Mouse (Mus musculus): ENCODE results near the gene Klhl42. TPM values are rescaled to one million over a fixed set of nuclear protein-coding genes. Genes with fewer than 3 reads are reported as not detected.

The Klhl42 gene
- polyA plus RNA-seq, 1 experiment: 5.2 TPM

DNA sequence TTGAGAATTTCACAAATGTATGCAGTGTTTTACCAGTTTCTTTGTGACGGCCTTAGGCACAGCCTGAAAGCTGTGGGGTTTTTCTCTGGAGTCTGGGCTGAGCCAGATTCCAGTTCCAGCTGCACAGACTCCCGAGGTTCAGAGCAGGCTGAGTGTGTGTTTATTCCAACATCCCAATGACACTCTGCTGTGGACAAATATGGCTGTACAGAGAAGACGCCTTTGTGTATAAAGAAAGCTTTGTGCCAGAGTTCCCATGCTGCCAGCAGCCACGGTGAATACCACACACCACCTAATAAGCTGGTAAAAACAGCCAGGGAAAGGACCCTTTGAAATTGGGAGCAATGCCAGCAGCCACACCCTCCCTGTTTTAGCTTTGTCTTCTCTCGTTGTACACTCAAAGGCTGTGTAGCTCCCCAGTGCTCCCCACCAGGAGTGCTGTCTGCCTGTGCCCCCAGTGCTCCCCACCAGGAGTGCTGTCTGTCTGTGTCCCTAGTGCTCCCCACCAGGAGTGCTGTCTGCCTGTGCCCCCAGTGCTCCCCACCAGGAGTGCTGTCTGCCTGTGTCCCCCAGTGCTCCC is 15.3 kb upstream of the Klhl42 start:
- TF ChIP-seq GATA1 (IDR thresholded peaks at IDR 0.05; ENCODE audit: low read length): no peak

DNA sequence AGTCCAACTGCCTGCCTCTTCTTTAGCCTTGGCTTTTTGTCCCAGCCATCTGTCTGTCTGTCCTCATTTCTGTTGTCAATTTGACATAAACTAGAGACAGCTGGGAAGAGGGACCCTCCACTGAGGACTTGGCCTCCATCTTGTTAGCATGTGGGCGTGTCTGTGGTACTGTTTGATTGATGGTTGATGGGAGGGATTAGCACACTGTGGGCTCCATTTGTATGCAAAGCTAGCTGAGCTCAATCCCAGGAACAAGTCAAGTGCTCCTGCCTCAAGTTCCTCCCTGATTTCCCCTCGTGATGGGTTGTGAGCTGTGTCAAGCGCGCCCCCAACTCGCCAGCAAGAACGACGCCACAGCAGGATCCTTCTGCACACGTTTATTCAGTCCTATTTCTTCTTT is 14.3 kb upstream of the Klhl42 start:
- no peak for TF ChIP-seq GATA1 (IDR thresholded peaks at IDR 0.05; ENCODE audit: low read length)

DNA sequence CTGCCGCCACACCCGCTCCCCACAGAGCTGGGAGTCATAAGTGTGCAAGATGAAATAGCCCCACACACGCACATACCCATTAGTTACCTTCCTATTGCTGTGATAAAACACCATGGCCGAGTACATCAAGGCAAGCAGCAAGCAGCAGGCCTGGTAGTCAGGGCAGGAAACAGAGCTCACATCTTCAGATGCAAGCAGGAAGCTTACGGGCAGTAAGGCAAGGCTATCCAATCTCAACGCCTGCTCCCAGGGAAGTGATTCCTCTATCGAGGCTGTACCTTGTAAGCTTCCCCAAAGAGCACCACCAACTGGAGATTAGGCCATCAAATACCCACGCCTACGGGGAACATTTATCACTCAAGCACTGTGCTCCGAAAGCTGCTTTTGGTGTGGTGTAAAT is 11.3 kb upstream of the Klhl42 start:
- no peak for TF ChIP-seq GATA1 (IDR thresholded peaks at IDR 0.05; ENCODE audit: low read length)

DNA sequence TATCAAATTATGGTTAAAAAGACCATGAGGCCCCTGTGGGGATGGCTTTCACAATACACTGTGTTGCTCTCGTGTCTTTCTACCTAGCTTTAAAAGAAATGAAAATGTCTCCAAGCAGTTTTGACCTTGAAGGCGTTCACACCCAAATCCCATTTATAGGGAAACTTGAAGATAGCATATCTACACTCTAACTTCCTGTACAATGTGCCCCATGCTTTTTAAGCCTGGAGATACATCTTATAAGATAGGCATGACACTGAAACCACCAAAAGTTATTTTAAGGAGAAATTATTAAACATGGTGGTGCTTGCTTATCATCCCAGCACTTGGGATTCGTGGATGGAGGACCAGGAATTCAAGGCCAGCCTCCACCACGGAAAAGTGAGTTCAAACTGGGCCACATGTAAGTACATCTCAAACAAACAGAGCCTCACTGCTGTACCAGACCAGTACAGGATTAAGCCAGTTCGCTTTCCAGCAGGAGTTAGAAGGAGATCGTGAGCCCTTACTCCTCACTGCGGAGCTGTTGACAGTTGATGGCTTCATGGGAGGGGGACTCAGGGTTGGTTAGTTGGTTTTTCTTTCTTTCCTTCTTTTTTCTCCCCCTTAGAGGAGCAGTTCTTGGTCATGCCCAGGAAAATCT is 5.7 kb upstream of the Klhl42 start:
- TF ChIP-seq GATA1 (IDR thresholded peaks at IDR 0.05; ENCODE audit: low read length): no peak

DNA sequence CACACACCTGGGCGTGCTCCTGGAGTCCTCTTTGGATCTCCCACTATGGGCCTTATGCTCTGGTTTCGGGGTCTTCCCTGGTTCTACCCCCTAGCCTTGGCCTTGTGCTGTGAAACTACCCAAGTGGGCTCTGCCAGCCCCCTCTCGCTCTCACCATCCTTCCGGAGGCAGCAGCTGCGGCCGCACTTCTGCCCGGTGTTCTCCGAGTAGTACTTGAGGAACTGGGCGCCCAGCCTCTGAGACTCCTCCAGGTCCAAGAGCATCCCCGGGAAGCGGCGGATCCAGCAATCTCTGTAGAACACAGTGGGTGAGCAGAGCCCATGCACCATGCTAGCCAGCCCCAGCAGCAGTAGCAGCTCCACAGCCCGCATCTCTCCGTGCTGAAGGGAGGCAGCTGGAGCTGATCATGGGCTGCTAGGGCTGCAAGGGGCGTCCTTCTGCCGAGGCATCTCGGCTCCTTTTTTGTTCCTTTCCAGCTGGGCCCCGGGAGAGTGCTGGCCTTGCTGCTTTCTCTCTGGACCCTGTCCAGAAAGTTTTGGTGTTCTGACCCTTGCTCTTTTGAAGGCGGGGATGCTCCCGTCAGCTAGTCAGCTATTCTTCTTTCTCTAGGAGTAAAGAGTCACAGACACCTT is 4.5 kb upstream of the Klhl42 start, which contains the start of gene Mansc4:
Mansc4 (minus strand) TSS at position 439 of the 632 bp plus-strand sequence.
- TF ChIP-seq GATA1 (IDR thresholded peaks at IDR 0.05; ENCODE audit: low read length): no peak

DNA sequence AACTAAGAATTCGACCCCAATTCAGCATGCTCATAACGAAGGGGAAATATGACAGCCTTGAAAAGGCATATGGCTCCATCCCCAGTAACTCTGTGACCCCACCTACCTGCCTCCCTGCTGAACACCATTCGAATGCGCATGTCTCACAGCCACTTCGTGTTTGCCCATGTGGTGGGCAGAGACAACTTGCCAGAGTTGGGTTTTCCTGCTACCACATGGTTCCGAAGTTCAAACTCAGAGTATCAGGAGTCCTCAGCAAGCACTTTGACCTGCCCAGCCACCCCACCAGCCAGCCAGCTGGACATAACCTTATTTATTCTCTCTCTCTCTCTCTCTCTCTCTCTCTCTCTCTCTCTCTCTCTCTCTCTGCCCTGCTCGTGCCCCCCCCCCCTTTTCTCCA is 3.4 kb upstream of the Klhl42 start:
- no peak for TF ChIP-seq GATA1 (IDR thresholded peaks at IDR 0.05; ENCODE audit: low read length)

DNA sequence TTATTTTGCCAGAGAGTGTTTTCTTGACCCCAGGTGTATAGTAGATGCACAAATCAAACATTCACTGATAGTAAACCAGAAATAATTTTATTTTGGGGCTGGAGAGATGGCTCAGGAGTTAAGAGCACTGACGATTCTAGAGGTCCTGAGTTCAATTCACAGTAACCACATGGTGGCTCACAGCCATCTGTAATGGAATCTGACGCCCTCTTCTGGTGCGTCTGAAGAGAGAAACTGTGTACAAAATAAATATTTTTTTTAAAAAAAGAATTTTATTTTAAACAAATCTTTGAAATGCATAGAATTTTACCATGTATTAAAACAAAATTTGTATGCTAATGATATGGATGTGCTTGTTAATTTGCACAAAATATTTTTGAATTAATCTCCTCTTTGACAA is 2.7 kb upstream of the Klhl42 start:
- no peak for TF ChIP-seq GATA1 (IDR thresholded peaks at IDR 0.05; ENCODE audit: low read length)

DNA sequence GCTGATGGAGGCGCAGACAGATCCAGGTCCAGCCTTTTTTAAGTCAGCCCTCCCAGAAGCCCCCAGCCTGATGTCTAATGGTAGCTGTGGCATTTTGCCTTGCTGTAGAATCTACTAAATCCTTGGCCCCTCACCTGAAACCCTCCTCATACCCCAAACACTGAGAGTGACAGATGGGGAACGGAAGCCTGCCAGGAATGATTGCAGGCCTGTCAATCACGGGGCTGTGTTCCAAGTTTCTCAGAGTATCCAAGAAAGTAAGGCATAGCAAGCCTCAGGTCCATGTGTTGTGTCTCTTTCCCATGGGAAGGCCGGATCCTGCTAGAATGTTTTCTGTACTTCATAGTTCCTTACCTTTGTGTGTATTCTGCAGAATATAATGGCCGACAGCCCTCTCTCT is 988 bp upstream of the Klhl42 start:
- no peak for TF ChIP-seq GATA1 (IDR thresholded peaks at IDR 0.05; ENCODE audit: low read length)

DNA sequence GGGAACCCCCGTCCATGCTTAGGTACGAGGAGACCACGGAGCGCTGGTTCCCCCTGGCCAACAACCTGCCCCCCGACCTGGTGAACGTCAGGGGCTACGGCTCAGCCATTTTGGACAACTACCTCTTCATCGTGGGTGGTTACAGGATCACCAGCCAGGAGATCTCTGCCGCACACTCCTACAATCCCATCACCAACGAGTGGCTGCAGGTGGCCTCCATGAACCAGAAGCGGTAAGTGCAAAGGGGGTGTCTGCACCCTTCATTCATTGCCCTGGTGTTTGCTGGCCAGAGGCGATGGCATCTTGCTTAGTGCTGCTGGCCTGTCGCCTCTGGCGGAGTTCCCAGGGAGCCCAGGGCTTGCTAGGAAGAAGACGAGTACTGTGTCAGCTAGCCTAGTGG is 957 bp downstream of the Klhl42 start:
- TF ChIP-seq GATA1 (IDR thresholded peaks at IDR 0.05; ENCODE audit: low read length): no peak

DNA sequence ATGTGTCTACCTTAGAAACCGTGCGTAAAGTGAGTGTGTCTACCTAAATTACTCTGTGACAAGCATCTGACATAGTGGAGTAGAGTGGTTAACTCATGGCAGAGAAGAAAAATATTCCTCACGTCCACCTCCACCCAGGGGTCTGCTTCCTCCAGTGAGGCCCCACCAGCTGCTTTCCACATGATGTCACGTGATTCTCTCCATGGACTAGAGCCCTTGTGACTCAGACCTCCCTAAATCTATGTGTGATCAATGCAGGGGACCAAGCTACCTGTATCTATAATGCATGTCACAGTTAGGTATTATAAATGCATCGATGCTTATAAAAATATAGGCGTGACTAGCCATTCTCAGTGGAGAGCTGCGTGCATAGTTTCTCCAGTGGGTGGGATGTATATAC is 3.6 kb downstream of the Klhl42 start:
- TF ChIP-seq GATA1 (IDR thresholded peaks at IDR 0.05; ENCODE audit: low read length): no peak

DNA sequence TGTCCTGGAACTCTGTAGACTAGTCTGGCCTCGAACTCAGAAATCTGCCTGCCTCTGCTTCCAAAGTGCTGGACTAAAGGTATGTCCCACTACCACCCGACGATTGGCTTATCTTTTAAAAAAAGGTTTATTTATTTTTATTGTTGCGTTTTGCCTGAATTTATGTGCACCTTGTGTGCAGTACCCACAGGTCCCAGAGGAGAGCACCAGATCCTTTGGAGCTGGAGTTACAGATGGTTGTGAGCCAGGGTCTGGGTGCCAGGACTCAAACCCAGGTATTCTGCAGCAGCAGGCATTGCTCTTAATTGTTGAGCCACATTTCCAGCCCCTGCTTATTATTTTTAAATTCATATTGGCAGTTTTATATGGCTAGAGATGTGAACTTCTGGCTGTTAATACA is 4.9 kb downstream of the Klhl42 start:
- no peak for TF ChIP-seq GATA1 (IDR thresholded peaks at IDR 0.05; ENCODE audit: low read length)

DNA sequence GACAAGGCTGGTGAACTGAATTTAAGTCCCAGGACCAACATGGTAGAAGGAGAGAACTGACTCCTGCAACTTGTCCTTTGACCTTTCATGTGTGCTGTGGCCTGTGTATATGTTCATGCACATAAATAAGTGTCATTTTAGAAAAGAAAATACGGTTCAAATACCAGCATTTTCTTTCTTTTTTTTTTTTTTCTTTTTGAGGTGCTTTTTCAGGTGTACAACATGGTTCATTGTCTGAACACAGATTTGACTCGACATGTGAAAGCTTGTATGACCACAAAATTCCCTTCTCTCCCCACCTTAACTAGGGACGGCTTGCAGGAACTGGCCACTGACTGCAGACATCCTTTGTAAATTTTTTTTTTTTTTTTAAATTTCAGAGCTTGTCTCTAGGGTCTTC is 5.8 kb downstream of the Klhl42 start:
- no peak for TF ChIP-seq GATA1 (IDR thresholded peaks at IDR 0.05; ENCODE audit: low read length)

DNA sequence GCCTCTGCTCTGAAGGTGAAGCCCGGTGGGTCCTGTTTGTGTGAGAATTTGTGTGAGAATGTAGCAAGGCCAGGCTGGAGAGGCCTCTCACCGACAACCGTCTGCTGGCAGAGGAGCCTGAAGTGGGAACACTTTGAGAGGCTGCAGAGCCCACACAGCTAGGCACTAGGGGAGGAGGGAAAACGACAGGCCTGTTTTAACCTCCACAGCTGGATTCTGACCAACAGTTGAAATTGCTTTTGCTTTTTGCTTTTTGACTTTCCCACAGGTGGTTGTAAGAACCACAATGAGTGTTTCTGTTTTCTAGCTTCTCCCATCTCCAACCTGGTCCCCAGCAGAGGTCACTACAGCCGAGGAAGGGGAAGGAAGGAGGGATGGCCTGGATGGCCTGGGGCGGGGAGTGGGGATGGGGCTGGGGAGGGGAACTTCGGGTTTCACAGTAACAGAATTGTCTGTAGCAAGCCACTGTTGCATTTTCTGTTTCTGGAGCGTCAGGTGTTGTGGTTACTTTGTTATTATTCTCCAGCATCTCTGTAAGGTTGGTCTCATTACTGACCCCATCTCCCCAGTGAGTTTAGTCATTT is 6.3 kb downstream of the Klhl42 start:
- TF ChIP-seq GATA1 (IDR thresholded peaks at IDR 0.05; ENCODE audit: low read length): no peak

DNA sequence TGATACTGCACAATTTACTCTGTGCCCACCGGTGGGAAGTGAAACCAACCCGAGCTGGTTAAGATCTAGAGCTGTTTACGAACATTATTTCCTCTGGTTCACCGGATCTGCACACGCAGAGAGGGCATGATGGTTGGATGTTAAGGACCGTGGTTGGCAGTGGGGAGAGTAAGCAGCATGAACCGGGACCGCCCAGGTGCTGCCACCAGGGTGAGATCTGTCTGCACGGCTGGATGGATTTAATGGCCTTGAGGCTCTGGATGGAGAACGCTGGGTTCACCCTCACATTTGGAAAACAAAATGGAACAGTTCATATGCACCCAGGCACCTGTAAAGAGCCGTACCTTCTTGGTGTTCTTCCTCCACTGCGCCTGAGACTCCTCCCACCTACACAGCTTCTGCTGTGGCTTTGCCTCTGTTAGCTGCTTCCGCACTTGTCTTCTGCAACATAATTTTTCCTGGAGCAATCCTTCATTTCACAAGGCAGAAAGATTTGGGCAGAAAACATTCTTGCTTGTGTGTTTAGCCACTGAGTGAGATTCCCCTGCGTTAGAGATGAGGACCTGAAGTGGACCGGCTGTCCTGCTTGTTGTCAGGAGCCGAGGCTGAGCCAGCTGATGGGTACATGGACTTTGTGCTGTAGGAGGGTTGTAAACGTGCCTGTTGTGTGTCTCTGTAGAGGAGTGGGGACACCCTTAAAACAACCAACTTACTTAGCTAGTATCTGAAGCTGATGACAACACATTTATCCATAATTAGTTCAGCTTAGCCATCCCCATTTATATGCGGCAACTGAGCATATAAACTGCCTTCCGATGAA is 8.5 kb downstream of the Klhl42 start:
- no peak for TF ChIP-seq GATA1 (IDR thresholded peaks at IDR 0.05; ENCODE audit: low read length)

DNA sequence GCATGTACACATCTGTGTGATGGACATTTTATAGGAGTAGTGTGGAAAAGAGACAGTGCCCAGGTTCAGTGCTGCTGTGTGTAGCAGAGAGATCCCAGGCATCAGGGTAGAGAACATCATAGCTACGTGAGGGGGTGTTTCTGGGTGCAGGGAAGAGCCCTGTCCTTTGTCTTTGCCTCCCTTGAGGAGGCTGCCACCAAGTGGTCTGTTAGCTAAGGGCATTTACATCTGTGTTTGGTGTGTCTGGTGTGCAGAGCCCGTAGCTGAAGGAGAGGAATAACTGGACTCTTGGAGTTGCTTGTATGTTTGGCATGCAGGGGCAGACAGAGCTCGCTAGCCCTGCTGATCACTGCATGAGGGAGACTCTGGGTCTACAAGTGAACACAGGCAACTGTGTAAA is 11.1 kb downstream of the Klhl42 start:
- no peak for TF ChIP-seq GATA1 (IDR thresholded peaks at IDR 0.05; ENCODE audit: low read length)

DNA sequence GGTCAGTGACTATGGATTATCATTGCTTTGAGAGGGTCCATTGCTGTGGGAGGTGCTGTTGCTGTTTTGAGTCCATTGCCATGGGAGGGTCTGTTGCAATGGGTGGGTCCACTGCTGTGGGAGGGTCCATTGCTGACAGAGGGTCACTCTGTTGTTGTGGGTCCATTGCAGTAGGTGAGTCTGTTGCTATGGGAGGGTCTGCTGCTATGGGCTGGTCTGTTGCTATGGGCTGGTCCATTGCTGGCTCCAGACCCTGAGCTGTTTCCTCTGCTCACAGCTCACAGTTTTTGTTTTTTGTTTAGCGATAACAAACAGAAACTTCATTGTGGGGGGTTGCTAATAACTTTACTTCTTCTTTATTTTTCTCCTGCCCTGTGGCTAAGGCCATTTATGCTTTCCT is 14.3 kb downstream of the Klhl42 start:
- no peak for TF ChIP-seq GATA1 (IDR thresholded peaks at IDR 0.05; ENCODE audit: low read length)
